Mouse (Mus musculus): ENCODE results near the gene Tctex1d2. TPM values are rescaled to one million over a fixed set of nuclear protein-coding genes. Genes with fewer than 3 reads are reported as not detected.

Gene Tctex1d2
- polyA plus RNA-seq (2021; fragmentation: Nextera tagmentation), result 40.7 and 43.1 TPM in 2 replicates
- long read RNA-seq, experiment 1, transcript Tctex1d2-201 (5 exons, 838 nt), result major isoform, 9 of 12 reads
- long read RNA-seq, experiment 1, partial matches to known transcripts, result 0 of 12 reads
- long read RNA-seq, experiment 1, other reads (novel, unspliced or antisense), result 3 of 12 reads
- long read RNA-seq, experiment 2, transcript Tctex1d2-201 (5 exons, 838 nt), result major isoform, 25 of 29 reads
- long read RNA-seq, experiment 2, partial matches to known transcripts, result 1 of 29 reads
- long read RNA-seq, experiment 2, other reads (novel, unspliced or antisense), result 3 of 29 reads

DNA sequence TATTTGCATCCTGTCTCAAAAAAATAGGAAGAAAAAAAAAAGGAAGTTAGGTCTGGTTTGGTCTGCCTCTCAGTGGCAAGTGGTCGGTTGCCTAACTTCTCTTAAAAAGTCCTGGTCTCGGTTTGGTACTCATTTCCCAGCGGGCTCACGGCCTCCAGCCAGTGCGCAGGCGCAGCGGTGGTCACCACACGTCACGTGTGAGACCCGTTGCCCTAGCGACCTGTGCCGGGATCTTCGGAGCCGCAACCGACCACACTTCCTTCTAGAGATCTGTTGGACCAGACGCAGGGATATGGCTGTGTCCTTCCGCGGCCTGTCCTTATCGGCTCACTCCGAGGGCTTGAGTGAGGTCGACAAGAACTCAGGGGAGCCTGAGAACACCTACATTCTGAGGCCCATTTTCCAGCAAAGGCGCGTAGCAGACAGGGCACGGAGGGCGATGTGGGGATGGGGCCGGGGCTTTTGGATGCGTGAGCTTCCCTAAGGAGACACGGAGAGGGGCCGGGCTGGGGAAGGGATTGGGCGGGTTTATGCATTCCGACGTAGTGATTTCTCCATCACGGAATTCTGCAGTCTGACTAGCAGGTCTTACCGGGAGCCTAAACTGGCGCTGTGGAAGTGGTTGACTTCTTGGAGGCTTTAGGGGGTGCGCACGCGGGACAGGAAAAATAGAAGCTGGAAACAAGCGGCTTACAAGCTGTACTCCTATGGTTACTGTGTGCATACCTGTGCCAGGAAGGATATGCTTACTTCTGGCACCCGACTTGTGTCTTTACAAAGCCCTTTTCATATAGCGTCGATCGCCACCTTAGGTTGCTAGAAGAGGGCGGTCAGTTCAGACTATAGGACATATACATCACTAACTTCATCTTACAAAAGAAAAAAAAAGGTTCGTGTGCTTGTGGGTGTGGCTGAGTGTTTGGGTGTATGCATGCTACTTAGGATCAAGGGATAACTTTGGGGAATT is at the start of gene Tctex1d2:
TSS of gene Tctex1d2 (plus strand) at position 186 of the 967 bp plus-strand sequence.

DNA sequence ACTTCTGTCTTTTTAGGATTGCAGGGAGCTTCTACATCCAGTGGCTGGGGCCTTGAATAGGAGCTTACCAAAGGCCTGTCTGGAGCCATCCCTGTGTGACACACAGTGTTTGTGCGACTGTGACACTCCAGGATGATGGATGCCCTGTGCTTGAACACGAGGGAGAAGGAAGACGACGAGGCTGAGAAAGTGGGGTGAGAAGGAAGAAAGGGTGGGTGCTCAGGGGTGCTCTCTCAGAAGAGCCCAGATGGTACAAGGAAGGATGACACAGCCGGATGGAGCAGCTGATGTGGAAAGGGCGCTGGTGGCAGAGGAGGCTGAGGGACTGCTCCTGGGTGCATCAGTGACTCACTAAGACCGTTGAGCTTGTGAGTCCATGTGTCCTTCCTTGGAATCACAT is 19.2 kb upstream of the Tctex1d2 start, which contains the start of gene Tm4sf19:
TSS of gene Tm4sf19 (plus strand) at position 240 of the 400 bp plus-strand sequence.

DNA sequence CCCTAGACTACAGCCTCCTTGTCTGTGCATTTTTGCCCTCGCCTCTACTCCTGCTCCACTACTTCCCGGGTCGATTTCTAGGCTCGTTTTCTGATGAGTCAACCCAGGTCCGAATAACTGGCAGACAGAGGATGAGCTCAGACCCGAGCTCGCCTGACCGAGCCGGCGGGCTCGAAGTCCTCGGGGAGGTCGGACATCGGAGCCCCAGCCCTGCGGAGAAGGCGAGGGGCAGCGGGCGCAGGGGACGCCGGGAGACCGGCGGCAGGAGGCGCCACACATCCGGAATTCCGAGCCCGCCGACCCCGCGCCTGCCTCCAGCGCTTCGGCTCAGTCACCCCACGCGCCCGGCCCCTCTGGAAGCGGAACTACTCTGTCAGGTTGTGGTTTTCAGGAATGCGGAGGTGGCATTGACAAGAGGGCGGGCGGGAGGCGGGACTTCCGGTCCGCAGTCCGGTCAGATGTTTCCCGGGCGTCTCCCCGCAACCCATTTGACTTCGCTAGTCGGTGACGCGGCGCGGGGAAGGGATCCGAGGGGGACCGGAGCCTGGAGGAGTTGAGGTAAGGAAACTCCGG is 11.1 kb downstream of the Tctex1d2 start, which contains the start of gene Pcyt1a:
TSS of gene Pcyt1a (plus strand) at position 448 of the 573 bp plus-strand sequence.

Other genes with a start within 250 kb of the Tctex1d2 start
- not detected in 2 replicates for gene Bex6, start 239.9 kb upstream of the Tctex1d2 start, polyA plus RNA-seq (2021; fragmentation: Nextera tagmentation)
- 4.2 and 5.7 TPM in 2 replicates for gene Fbxo45, start 172.5 kb upstream of the Tctex1d2 start, polyA plus RNA-seq (2021; fragmentation: Nextera tagmentation)
- gene Wdr53, start 172.5 kb upstream of the Tctex1d2 start, polyA plus RNA-seq (2021; fragmentation: Nextera tagmentation), result 15.4 and 15.9 TPM in 2 replicates
- gene Smco1, start 148.2 kb upstream of the Tctex1d2 start, polyA plus RNA-seq (2021; fragmentation: Nextera tagmentation), result not detected in 2 replicates
- gene Rnf168, start 142.2 kb upstream of the Tctex1d2 start, polyA plus RNA-seq (2021; fragmentation: Nextera tagmentation), result 21.3 and 29.2 TPM in 2 replicates
- gene Ubxn7, start 87.4 kb upstream of the Tctex1d2 start, polyA plus RNA-seq (2021; fragmentation: Nextera tagmentation), result 7.8 and 9.1 TPM in 2 replicates
- not detected in 2 replicates for gene Tm4sf19, start 19.2 kb upstream of the Tctex1d2 start, polyA plus RNA-seq (2021; fragmentation: Nextera tagmentation)
- gene Pcyt1a, start 11.2 kb downstream of the Tctex1d2 start, polyA plus RNA-seq (2021; fragmentation: Nextera tagmentation), result 13.5 and 14.5 TPM in 2 replicates
- gene Slc51a, start 68.2 kb downstream of the Tctex1d2 start, polyA plus RNA-seq (2021; fragmentation: Nextera tagmentation), result not detected in 2 replicates
- not detected in 2 replicates for gene Zdhhc19, start 76.6 kb downstream of the Tctex1d2 start, polyA plus RNA-seq (2021; fragmentation: Nextera tagmentation)
- 14.6 and 14.7 TPM in 2 replicates for gene Tfrc, start 189.2 kb downstream of the Tctex1d2 start, polyA plus RNA-seq (2021; fragmentation: Nextera tagmentation)
- 9.0 and 20.1 TPM in 2 replicates for gene Tnk2, start 224.2 kb downstream of the Tctex1d2 start, polyA plus RNA-seq (2021; fragmentation: Nextera tagmentation)

All from left cerebral cortex, adult 6 months (tissue).